Mouse (Mus musculus) hindbrain, embryonic 13.5 days (tissue): Measurements from ENCODE around the gene Mfsd12. TPM values are rescaled to one million over a fixed set of nuclear protein-coding genes. Genes with fewer than 3 reads are reported as not detected.

ENCODE experiments used
- ATAC-seq: fragments of 200-750 bp; cut with Nextera tagmentation; 2 replicates; pipeline ENCODE4 v1.8.0; 2017; ENCODE audit warnings: moderate TSS enrichment; ENCODE audit not compliant: low FRiP score
- H3K27ac ChIP-seq: fragments of 300-500 bp; sonication (generic); 2 replicates; pipeline ENCODE4 v1.5.1; 2015; ENCODE audit warnings: inconsistent platforms, mild to moderate bottlenecking, moderate library complexity
- H3K27me3 ChIP-seq: fragments of 300-500 bp; sonication (generic); 2 replicates; pipeline ENCODE4 v1.6.1; 2015; ENCODE audit warnings: mild to moderate bottlenecking, inconsistent platforms
- H3K36me3 ChIP-seq: fragments of 300-500 bp; sonication (generic); 2 replicates; pipeline ENCODE4 v1.6.1; 2015; ENCODE audit warnings: mild to moderate bottlenecking, inconsistent platforms
- H3K4me1 ChIP-seq: fragments of 300-500 bp; sonication (generic); replicated peaks from 2 replicates; pipeline ENCODE4 v1.6.1; 2015; ENCODE audit warnings: inconsistent platforms
- H3K4me2 ChIP-seq: fragments of 300-500 bp; sonication (generic); 2 replicates; pipeline ENCODE4 v1.6.1; 2015; ENCODE audit warnings: inconsistent platforms, mild to moderate bottlenecking, moderate library complexity
- H3K4me3 ChIP-seq: fragments of 300-500 bp; sonication (generic); 2 replicates; pipeline ENCODE4 v1.5.1; 2015; ENCODE audit warnings: mild to moderate bottlenecking, inconsistent platforms
- H3K9ac ChIP-seq: fragments of 300-500 bp; sonication (generic); 2 replicates; pipeline ENCODE4 v1.6.1; 2015; ENCODE audit warnings: mild to moderate bottlenecking, inconsistent platforms
- H3K9me3 ChIP-seq: fragments of 300-500 bp; sonication (generic); 2 replicates; pipeline ENCODE4 v1.6.1; 2016; ENCODE audit warnings: inconsistent platforms
- WGBS: fragments of 180-500 bp; shearing (Covaris S2); methylation state at CpG from one replicate; pipeline ENCODE4 v1.1.7; 2015; 5-methylcytosine and 5-hydroxymethylcytosine counted together
- microRNA-seq: library from miRNA; unstranded; fragments of <30 nt; microRNA quantifications from one replicate; pipeline ENCODE4, GENCODE M21; 2016
- polyA plus RNA-seq: library from polyadenylated mRNA; unstranded; fragments of >200 nt; fragmentation: Nextera tagmentation; extraction: Ambion mirVana; gene quantifications from 2 replicates; pipeline ENCODE4 v1.2.1, GENCODE M21; 2015

The Mfsd12 gene
- polyA plus RNA-seq, 1 experiment from 2014 or later, result 11.9 TPM

- H3K36me3 ChIP-seq, result peaks cover 50% of the 10 kb centered on the region
- H3K27ac ChIP-seq, result no peak overlapping the region
- H3K4me3 ChIP-seq, result no peak overlapping the region
- H3K9ac ChIP-seq, result no peak overlapping the region
- H3K4me1 ChIP-seq, result peaks cover 88% of the 10 kb centered on the region
- no peaks in the 10 kb centered on the region for H3K9me3 ChIP-seq
- peaks cover 47% of the 10 kb centered on the region for H3K27me3 ChIP-seq
- ATAC-seq, result no peak
- WGBS, result 13% methylated on average over 8 of the region's 8 CpGs
- 0 out of 2 replicates have a peak overlapping the region, but pooled peaks have one; percentile 4 for H3K4me2 ChIP-seq
Observed at GRCm38 (mm10) chr10:81409330-81409729, 52.0 kb downstream of the Mfsd12 start.

DNA sequence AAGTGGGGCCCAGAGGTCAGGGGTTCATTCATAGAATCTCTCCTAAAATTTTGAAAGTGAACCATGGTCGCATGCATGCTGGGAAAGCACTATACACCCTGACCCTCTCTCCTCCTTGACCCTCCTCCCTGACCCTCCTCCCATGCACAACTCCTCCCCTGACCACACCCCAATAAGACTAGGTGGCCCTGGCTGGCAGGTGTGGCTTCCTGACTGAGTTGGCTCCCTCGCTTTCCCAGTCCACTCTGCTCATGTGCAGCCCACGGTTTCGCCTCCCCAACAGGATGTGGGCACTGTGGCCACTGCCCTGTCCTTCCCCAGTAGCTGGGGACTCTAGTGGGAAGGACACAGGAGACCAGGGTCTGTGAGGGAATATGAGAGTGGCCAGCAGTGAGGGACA is 53.1 kb downstream of the Mfsd12 start:
- Histone ChIP-seq H3K4me3 (no peak overlapping the region), H3K4me2 (no peak overlapping the region), H3K36me3 (peaks cover 42% of the 10 kb centered on the region), H3K4me1 (peaks cover 94% of the 10 kb centered on the region), H3K9ac (no peak overlapping the region; the same call in 1 of the 2 replicates), H3K9me3 (no peaks in the 10 kb centered on the region), H3K27ac (peak overlapping the region; percentile 77), H3K27me3 (peaks cover 40% of the 10 kb centered on the region)
- ATAC-seq, result no peak
- WGBS, result 72% methylated on average over 4 of the region's 4 CpGs

- Histone ChIP-seq H3K36me3 (peaks cover 36% of the 10 kb centered on the region), H3K4me2 (no peak overlapping the region), H3K27ac (peak overlapping the region; percentile 77), H3K4me3 (no peak overlapping the region), H3K9ac (no peak overlapping the region), H3K4me1 (peaks cover 99% of the 10 kb centered on the region), H3K27me3 (peaks cover 34% of the 10 kb centered on the region), H3K9me3 (no peaks in the 10 kb centered on the region)
- WGBS, result 74% methylated on average over 9 of the region's 9 CpGs
- ATAC-seq, result no peak
Observed at GRCm38 (mm10) chr10:81410981-81411380, 53.7 kb downstream of the Mfsd12 start.

GRCm38 (mm10) chr10:81411471-81412400 is 54.4 kb downstream of the Mfsd12 start:
- H3K4me2 ChIP-seq, result peak overlapping the region; percentile 13; the same call in 1 of the 2 replicates
- 0 out of 2 replicates have a peak, but pooled peaks have one; percentile 4 for ATAC-seq

DNA sequence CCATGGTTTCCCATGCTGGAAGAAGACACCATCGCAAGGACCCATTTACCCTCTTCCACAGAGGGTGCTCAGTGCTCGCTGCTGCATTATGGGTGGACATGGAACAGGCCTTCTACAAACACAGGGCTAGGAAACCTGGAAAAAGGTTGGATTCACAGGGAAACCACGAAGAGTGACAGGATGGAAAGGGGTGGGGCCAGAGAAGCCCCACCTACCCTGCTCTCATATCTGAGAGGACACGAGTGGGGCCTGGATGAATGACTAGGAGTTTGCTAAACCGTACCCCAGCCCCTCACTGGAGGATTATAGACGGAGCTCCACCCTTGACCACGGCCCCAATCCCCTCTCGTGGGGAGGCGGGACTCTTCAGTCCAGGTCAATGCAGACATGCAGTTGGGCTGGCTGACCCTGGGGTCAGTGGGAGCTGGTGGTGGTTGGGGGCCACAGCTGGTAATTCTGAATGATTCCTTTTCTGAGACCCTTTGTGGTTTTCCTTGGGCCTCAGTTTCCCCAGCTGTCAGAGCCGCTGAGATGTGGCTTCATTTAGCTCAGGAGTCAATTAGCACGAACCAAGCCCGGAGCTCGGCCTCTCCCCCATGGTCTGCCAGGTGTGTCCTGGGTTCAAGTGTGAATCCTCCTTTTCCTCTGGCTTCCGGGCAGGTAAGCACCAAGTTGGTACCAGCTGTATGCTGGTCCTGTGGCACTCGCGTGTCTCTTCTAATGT is 55.5 kb downstream of the Mfsd12 start:
- H3K4me1 ChIP-seq, result peaks cover 99% of the 10 kb centered on the region
- no peak overlapping the region for H3K4me2 ChIP-seq
- no peaks in the 10 kb centered on the region for H3K9me3 ChIP-seq
- peaks cover 19% of the 10 kb centered on the region for H3K36me3 ChIP-seq
- H3K9ac ChIP-seq, result no peak overlapping the region
- peaks cover 21% of the 10 kb centered on the region for H3K27me3 ChIP-seq
- ATAC-seq, result no peak
- WGBS, result 79% methylated on average over 16 of the region's 16 CpGs
- peak overlapping the region; percentile 77 for H3K27ac ChIP-seq
- no peak overlapping the region for H3K4me3 ChIP-seq

More at GRCm38 (mm10) chr10:81411471-81412400, 54.4 kb downstream of the Mfsd12 start:
- peaks cover 28% of the 10 kb centered on the region for H3K36me3 ChIP-seq
- H3K9me3 ChIP-seq, result no peaks in the 10 kb centered on the region
- no peak overlapping the region for H3K4me3 ChIP-seq
- peak overlapping the region; percentile 10; the same call in 1 of the 2 replicates for H3K9ac ChIP-seq
- H3K27ac ChIP-seq, result peak overlapping the region; percentile 77
- 55% methylated on average over 18 of the region's 18 CpGs for WGBS
- H3K27me3 ChIP-seq, result peaks cover 26% of the 10 kb centered on the region
- peaks cover 99% of the 10 kb centered on the region for H3K4me1 ChIP-seq

GRCm38 (mm10) chr10:81413310-81414261 is 56.3 kb downstream of the Mfsd12 start:
- Histone ChIP-seq H3K27me3 (peaks cover 15% of the 10 kb centered on the region), H3K4me2 (peak overlapping the region; percentile 36), H3K27ac (no peak overlapping the region), H3K36me3 (peaks cover 11% of the 10 kb centered on the region), H3K4me3 (no peak overlapping the region), H3K4me1 (peaks cover 99% of the 10 kb centered on the region), H3K9ac (peak overlapping the region; percentile 56; the same call in 1 of the 2 replicates), H3K9me3 (no peaks in the 10 kb centered on the region)
- WGBS, result 24% methylated on average over 26 of the region's 26 CpGs
- ATAC-seq, result no peak

DNA sequence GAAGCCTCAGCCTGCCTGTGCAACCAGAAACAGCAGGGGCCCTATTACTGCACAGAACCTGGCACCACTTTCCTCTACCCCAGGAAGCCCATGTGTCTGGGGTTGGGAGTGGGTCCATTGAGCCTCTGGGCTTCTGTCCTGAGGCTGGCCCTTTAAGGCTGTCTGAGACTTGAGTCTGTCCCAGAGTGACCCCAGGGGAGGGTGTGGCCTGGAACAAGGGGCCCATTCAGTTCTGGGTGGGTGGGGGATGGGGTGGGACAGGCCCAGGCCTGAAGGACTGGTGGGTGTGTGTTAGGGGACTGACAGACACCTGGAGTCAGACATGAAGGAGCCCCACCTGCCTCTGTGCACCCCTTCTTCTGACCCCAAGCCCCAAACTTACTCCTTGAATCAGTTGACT is 57.4 kb downstream of the Mfsd12 start:
- Histone ChIP-seq H3K4me3 (no peak overlapping the region), H3K27me3 (0 out of 2 replicates have a peak, but pooled peaks cover 8% of the 10 kb centered on the region), H3K4me1 (peaks cover 94% of the 10 kb centered on the region), H3K9me3 (no peaks in the 10 kb centered on the region), H3K27ac (no peak overlapping the region), H3K9ac (peak overlapping the region; percentile 56; the same call in 1 of the 2 replicates), H3K36me3 (peaks cover 11% of the 10 kb centered on the region), H3K4me2 (no peak overlapping the region; the same call in 1 of the 2 replicates)
- ATAC-seq, result no peak

GRCm38 (mm10) chr10:81415146-81415545 is 57.9 kb downstream of the Mfsd12 start:
- ATAC-seq, result no peak
- Histone ChIP-seq H3K4me2 (no peak overlapping the region), H3K27me3 (0 out of 2 replicates have a peak, but pooled peaks cover 8% of the 10 kb centered on the region), H3K4me1 (peaks cover 89% of the 10 kb centered on the region), H3K9ac (no peak overlapping the region; the same call in 1 of the 2 replicates), H3K36me3 (peaks cover 15% of the 10 kb centered on the region), H3K27ac (peak overlapping the region; percentile 15; the same call in 1 of the 2 replicates), H3K9me3 (no peaks in the 10 kb centered on the region), H3K4me3 (no peak overlapping the region)
- 82% methylated on average over 5 of the region's 5 CpGs for WGBS

Small RNA genes within 50 kb of the gene (microRNA-seq; reads per million reads assigned to microRNA genes)
- not detected for gene Mir6913

Other genes starting within 250 kb of the Mfsd12 start
- 13.2 and 13.5 TPM in 2 replicates for gene Zbtb7a, start 222.3 kb upstream of the Mfsd12 start, polyA plus RNA-seq
- gene Pias4, start 189.6 kb upstream of the Mfsd12 start, polyA plus RNA-seq, result 58.4 and 62.3 TPM in 2 replicates
- gene Eef2, start 180.9 kb upstream of the Mfsd12 start, polyA plus RNA-seq, result 561 and 576 TPM in 2 replicates
- 59.1 and 61.7 TPM in 2 replicates for gene Dapk3, start 174.5 kb upstream of the Mfsd12 start, polyA plus RNA-seq
- gene 4930442H23Rik, start 173.6 kb upstream of the Mfsd12 start, polyA plus RNA-seq, result 0.13 and 0.26 TPM in 2 replicates
- gene Nmrk2, start 155.4 kb upstream of the Mfsd12 start, polyA plus RNA-seq, result 0.09 and 0.10 TPM in 2 replicates
- 68.1 TPM in 2 replicates for gene Atcay, start 126.7 kb upstream of the Mfsd12 start, polyA plus RNA-seq
- 19.7 and 21.6 TPM in 2 replicates for gene Zfr2, start 124.3 kb upstream of the Mfsd12 start, polyA plus RNA-seq
- gene Matk, start 104.6 kb upstream of the Mfsd12 start, polyA plus RNA-seq, result 16.4 and 16.9 TPM in 2 replicates
- 134 and 144 TPM in 2 replicates for gene Mrpl54, start 90.6 kb upstream of the Mfsd12 start, polyA plus RNA-seq
- 29.7 and 30.6 TPM in 2 replicates for gene Apba3, start 90.5 kb upstream of the Mfsd12 start, polyA plus RNA-seq
- 4.5 and 5.2 TPM in 2 replicates for gene Tjp3, start 65.9 kb upstream of the Mfsd12 start, polyA plus RNA-seq
- gene Pip5k1c, start 64.5 kb upstream of the Mfsd12 start, polyA plus RNA-seq, result 97.2 and 102 TPM in 2 replicates
- 33.5 and 34.7 TPM in 2 replicates for gene Cactin, start 36.4 kb upstream of the Mfsd12 start, polyA plus RNA-seq
- 4.6 and 5.6 TPM in 2 replicates for gene Tbxa2r, start 28.8 kb upstream of the Mfsd12 start, polyA plus RNA-seq
- not detected in 2 replicates for gene Gipc3, start 14.2 kb upstream of the Mfsd12 start, polyA plus RNA-seq
- gene Hmg20b, start 7.0 kb upstream of the Mfsd12 start, polyA plus RNA-seq, result 47.3 and 50.4 TPM in 2 replicates
- 1.0 and 1.1 TPM in 2 replicates for gene 4930404N11Rik, start 8.3 kb downstream of the Mfsd12 start, polyA plus RNA-seq
- 121 and 126 TPM in 2 replicates for gene Fzr1, start 21.0 kb downstream of the Mfsd12 start, polyA plus RNA-seq
- gene Dohh, start 26.9 kb downstream of the Mfsd12 start, polyA plus RNA-seq, result 72.1 and 74.8 TPM in 2 replicates
- gene Gm48551, start 27.0 kb downstream of the Mfsd12 start, polyA plus RNA-seq, result 6.5 and 8.1 TPM in 2 replicates
- 2.0 and 2.3 TPM in 2 replicates for gene Gm48552, start 31.5 kb downstream of the Mfsd12 start, polyA plus RNA-seq
- gene Smim24, start 35.6 kb downstream of the Mfsd12 start, polyA plus RNA-seq, result 1.8 TPM in 2 replicates
- 21.3 and 22.4 TPM in 2 replicates for gene Nfic, start 98.1 kb downstream of the Mfsd12 start, polyA plus RNA-seq
- 61.3 and 69.0 TPM in 2 replicates for gene Celf5, start 125.2 kb downstream of the Mfsd12 start, polyA plus RNA-seq
- 56.0 and 62.1 TPM in 2 replicates for gene Ncln, start 138.9 kb downstream of the Mfsd12 start, polyA plus RNA-seq
- 0.93 and 0.95 TPM in 2 replicates for gene S1pr4, start 142.6 kb downstream of the Mfsd12 start, polyA plus RNA-seq
- 1.2 and 1.7 TPM in 2 replicates for gene Gna15, start 166.7 kb downstream of the Mfsd12 start, polyA plus RNA-seq
- gene Gna11, start 187.7 kb downstream of the Mfsd12 start, polyA plus RNA-seq, result 79.8 and 82.4 TPM in 2 replicates
- gene Aes, start 202.0 kb downstream of the Mfsd12 start, polyA plus RNA-seq, result 545 and 558 TPM in 2 replicates
- gene Tle2, start 217.1 kb downstream of the Mfsd12 start, polyA plus RNA-seq, result 27.7 and 28.9 TPM in 2 replicates
- 3.0 and 4.2 TPM in 2 replicates for gene Tle6, start 243.6 kb downstream of the Mfsd12 start, polyA plus RNA-seq
- 1.8 and 2.7 TPM in 2 replicates for gene BC025920, start 248.8 kb downstream of the Mfsd12 start, polyA plus RNA-seq